Mouse (Mus musculus): ENCODE measurements around the gene Dhx58.

- TF ChIP-seq CTCF (IDR thresholded peaks at IDR 0.05; ENCODE audit: control insufficient read depth, insufficient read depth, low read length), result no peak
- no peak for TF ChIP-seq POLR2A (IDR thresholded peaks at IDR 0.05; ENCODE audit: borderline replicate concordance, control insufficient read depth, low read depth, low read length)
Measured at GRCm38 (mm10) chr11:100702906-100703305, 1.2 kb downstream of the Dhx58 start.

Data from bone marrow, adult 2 months (tissue).